Mouse (Mus musculus): Measurements from ENCODE around the gene Ormdl2.

GRCm38 (mm10) chr10:128820217-128820616 lies 1.2 kb downstream of the Ormdl2 start:
- TF ChIP-seq CTCF (IDR thresholded peaks at IDR 0.05; ENCODE audit: low read depth, low read length) = no peak
- TF ChIP-seq EP300 (IDR thresholded peaks at IDR 0.05; ENCODE audit: insufficient read depth, low read depth, low read length) = no peak
- TF ChIP-seq POLR2A (IDR thresholded peaks at IDR 0.05; ENCODE audit: insufficient read depth, low read length) = no peak

Measured in ES-Bruce4 (cell line).